22 mouse cellular contexts compared by ENCODE assay signal in genomic region chr6:8364757-8365150, GRCm38 (mm10).
"Had no signal": no experiment of that assay in that cellular context is flagged by ENCODE, and none has a peak within 500 bp of the region (broad histone marks: within the 10 kb centered on the region; RNA-seq: fewer than 3 reads in every experiment).

No protein-coding gene starts in this region.

- H3K27me3 ChIP-seq: heart, embryonic 13.5 days; heart, embryonic 15.5 days; hindbrain, embryonic 13.5 days; hindbrain, embryonic 15.5 days; limb, embryonic 13.5 days; limb, embryonic 15.5 days had no signal

- H3K4me2 ChIP-seq: heart, embryonic 11.5 days; heart, embryonic 13.5 days; heart, embryonic 15.5 days; hindbrain, embryonic 13.5 days; hindbrain, embryonic 15.5 days; limb, embryonic 13.5 days; limb, embryonic 15.5 days had no signal

- H3K4me3 ChIP-seq: heart, adult 2 months; heart, embryonic 13.5 days; heart, embryonic 15.5 days; hindbrain, embryonic 13.5 days; hindbrain, embryonic 15.5 days; limb, embryonic 13.5 days; limb, embryonic 15.5 days had no signal

- DNase-seq: gastrocnemius, postnatal 14 days; gastrocnemius, postnatal 36 days; heart, adult 11 months; heart, adult 2 months; heart, postnatal 14 days; heart, postnatal 36 days; kidney, adult 18-20 months; kidney, adult 8-10 months; kidney, postnatal 10 days; kidney, postnatal 36 days; layer of hippocampus, adult 9-11 months; layer of hippocampus, postnatal 36 days; left cerebral cortex, postnatal 4 days had no signal

- H3K9me3 ChIP-seq: heart, embryonic 15.5 days; hindbrain, embryonic 13.5 days; hindbrain, embryonic 15.5 days; limb, embryonic 13.5 days; limb, embryonic 15.5 days had no signal

- H3K4me1 ChIP-seq: heart, embryonic 13.5 days; heart, embryonic 15.5 days; hindbrain, embryonic 15.5 days; limb, embryonic 13.5 days; limb, embryonic 15.5 days had no signal

- ATAC-seq: hindbrain, postnatal 0 days; intestine, postnatal 0 days had no signal

- H3K36me3 ChIP-seq: heart, embryonic 15.5 days; hindbrain, embryonic 15.5 days; limb, embryonic 15.5 days had no signal

- H3K27ac ChIP-seq: heart, adult 2 months; heart, embryonic 13.5 days; heart, embryonic 15.5 days; hindbrain, embryonic 13.5 days; hindbrain, embryonic 15.5 days; hindbrain, postnatal 0 days; limb, embryonic 13.5 days; limb, embryonic 15.5 days had no signal

- H3K9ac ChIP-seq: heart, embryonic 13.5 days; heart, embryonic 15.5 days; hindbrain, embryonic 13.5 days; hindbrain, embryonic 15.5 days; limb, embryonic 13.5 days; limb, embryonic 15.5 days had no signal
